Comparison of ENCODE assay signal across 8 mouse cellular contexts in genomic region chr5:26816975-26817941, GRCm38 (mm10). TPM values are rescaled to one million over a fixed set of nuclear protein-coding genes. Genes with fewer than 3 reads are reported as not detected.
A peak's percentile ranks its signal among the peaks of the same experiment; 100 is the strongest.
DNase-seq lines count a peak whose midpoint lies in the region; ATAC-seq and TF ChIP-seq lines count a peak whose summit lies in the region.

TSS of gene Dpp6 (plus strand) at chr5:26817203.

- DNase-seq in heart, adult 8-10 months (ENCODE audit: low spot score): no peak
- peak; percentile 81 to 87 for DNase-seq in cerebellum, postnatal 14 days
- peak; percentile 4 to 12 for DNase-seq in frontal cortex, postnatal 25 days (ENCODE audit: low spot score in 2 of 2)
- no peak for DNase-seq in layer of hippocampus, adult 8-10 months (ENCODE audit: low spot score in 2 of 2)
- DNase-seq in MN1 (ENCODE audit: low spot score): no peak
- DNase-seq in gastrocnemius, adult 2 months: no peak

- H3K27me3 ChIP-seq in heart, embryonic 11.5 days (ENCODE audit: control insufficient read depth, insufficient read depth, low read length): peaks cover 25% of the 10 kb centered on the region
- H3K27me3 ChIP-seq in midbrain, embryonic 15.5 days (replicated peaks): peaks cover 16% of the 10 kb centered on the region; the same call in 1 of the 2 replicates

- no peak for ATAC-seq in heart, embryonic 11.5 days (replicated peaks; ENCODE audit: insufficient number of reproducible peaks, low FRiP score, low TSS enrichment)
- ATAC-seq in midbrain, embryonic 15.5 days (replicated peaks): peak; percentile 83

- H3K9me3 ChIP-seq in heart, embryonic 11.5 days (replicated peaks; ENCODE audit: control insufficient read depth, low read length): no peaks in the 10 kb centered on the region
- no peaks in the 10 kb centered on the region for H3K9me3 ChIP-seq in midbrain, embryonic 15.5 days

- intact Hi-C loops in gastrocnemius, adult 2 months (cut with DNase I): no loop called here

- H3K4me2 ChIP-seq in heart, embryonic 11.5 days: peak within 1 kb of the TSS; percentile 56
- H3K4me2 ChIP-seq in midbrain, embryonic 15.5 days: peak within 1 kb of the TSS; percentile 96

- H3K36me3 ChIP-seq in heart, embryonic 11.5 days (ENCODE audit: control insufficient read depth, insufficient read depth, low read length): no peaks in the 10 kb centered on the region
- H3K36me3 ChIP-seq in midbrain, embryonic 15.5 days (replicated peaks): no peaks in the 10 kb centered on the region

- no peak within 1 kb of the TSS for H3K9ac ChIP-seq in heart, embryonic 11.5 days (ENCODE audit: low read depth, low read length)
- peak within 1 kb of the TSS; percentile 38; the same call in 1 of the 2 replicates for H3K9ac ChIP-seq in midbrain, embryonic 15.5 days

- no peak within 1 kb of the TSS for H3K27ac ChIP-seq in heart, embryonic 11.5 days (ENCODE audit: low read depth, low read length)
- H3K27ac ChIP-seq in midbrain, embryonic 15.5 days: no peak within 1 kb of the TSS
- H3K27ac ChIP-seq in gastrocnemius, adult 2 months: no peak within 1 kb of the TSS

- H3K4me3 ChIP-seq in heart, embryonic 11.5 days (ENCODE audit: low read depth, low read length): peak within 1 kb of the TSS; percentile 29
- H3K4me3 ChIP-seq in midbrain, embryonic 15.5 days: peak within 1 kb of the TSS; percentile 50
- no peak within 1 kb of the TSS for H3K4me3 ChIP-seq in gastrocnemius, adult 2 months

- no peak for TF ChIP-seq CTCF in gastrocnemius, adult 2 months (IDR thresholded peaks at IDR 0.05)

- H3K4me1 ChIP-seq in heart, embryonic 11.5 days (ENCODE audit: control insufficient read depth, insufficient read depth, low read length): no peaks in the 10 kb centered on the region
- peaks cover 11% of the 10 kb centered on the region; the same call in 1 of the 2 replicates for H3K4me1 ChIP-seq in midbrain, embryonic 15.5 days

- 3% methylated on average over 48 of the region's 48 CpGs for WGBS in heart, embryonic 11.5 days (ENCODE audit: insufficient replicate concordance)
- WGBS in midbrain, embryonic 15.5 days: 1% methylated on average over 47 of the region's 48 CpGs

RNA-seq across cellular contexts. Expression of gene Dpp6, which starts in this region (rescaled TPM):
- 0.69 and 0.86 TPM in 2 replicates for polyA plus RNA-seq in heart, embryonic 11.5 days (2014; fragmentation: Nextera tagmentation; extraction: Ambion mirVana)
- under 1 TPM; 0.35 to 0.71 (median 0.63) TPM for total RNA-seq in heart, adult 8-10 months (2022)
- 100 to 1,000 TPM; 223 to 261 (median 243) TPM for total RNA-seq in layer of hippocampus, adult 8-10 months (2022)
- polyA plus RNA-seq in midbrain, embryonic 15.5 days (2015; fragmentation: Nextera tagmentation; extraction: Ambion mirVana): 83.5 and 88.3 TPM in 2 replicates
- total RNA-seq in gastrocnemius, adult 2 months (2021): under 1 TPM; 0.25 to 0.64 TPM

Comparison
In these comparisons a context has a peak if more than half of its experiments do, and no peak if none do; other contexts are left out.
1. RNA of gene Dpp6 (total RNA-seq): 223 to 261 TPM in layer of hippocampus, adult 8-10 months; 0.35 to 0.71 TPM in heart, adult 8-10 months and 0.25 to 0.64 TPM in gastrocnemius, adult 2 months; every median in the first group is over 100 times any median in the second.
2. RNA of gene Dpp6 (polyA plus RNA-seq): 83.5 to 88.3 TPM in midbrain, embryonic 15.5 days; 0.69 to 0.86 TPM in heart, embryonic 11.5 days; every median in the first group is over 10 times any median in the second.
3. DNase-seq: peak in cerebellum, postnatal 14 days (2 of 2) and frontal cortex, postnatal 25 days (2 of 2); none in heart, adult 8-10 months (single experiment), layer of hippocampus, adult 8-10 months (0 of 2), MN1 (single experiment) and gastrocnemius, adult 2 months (single experiment).